Mouse (Mus musculus): ENCODE measurements around the gene Tmem268. TPM values are rescaled to one million over a fixed set of nuclear protein-coding genes. Genes with fewer than 3 reads are reported as not detected.
A peak's percentile ranks its signal among the peaks of the same experiment; 100 is the strongest.

Gene Tmem268
- polyA plus RNA-seq, 1 experiment from 2014 or later: 8.1 TPM

- Histone ChIP-seq H3K9me3 (ENCODE audit: control insufficient read depth, low read length) (no peaks in the 10 kb centered on the region), H3K4me3 (ENCODE audit: low read depth, low read length) (no peak overlapping the region), H3K4me1 (replicated peaks; ENCODE audit: control insufficient read depth, insufficient read depth, low read length) (no peaks in the 10 kb centered on the region), H3K4me2 (ENCODE audit: low read depth, low read length, severe bottlenecking) (no peak overlapping the region), H3K36me3 (ENCODE audit: control insufficient read depth, insufficient read depth, low read length) (no peaks in the 10 kb centered on the region), H3K9ac (ENCODE audit: low read length) (no peak overlapping the region), H3K27me3 (ENCODE audit: control insufficient read depth, insufficient read depth, low read length) (no peaks in the 10 kb centered on the region), H3K27ac (ENCODE audit: low read depth, low read length) (no peak overlapping the region)
- 81% methylated on average over 4 of the region's 4 CpGs for WGBS
- ATAC-seq (replicated peaks; ENCODE audit: low FRiP score) (no peak), DNase-seq (ENCODE audit: low spot score) (no peak)
Measured at GRCm38 (mm10) chr4:63537602-63538001, 21.0 kb upstream of the Tmem268 start.

GRCm38 (mm10) chr4:63542209-63542608 lies 16.4 kb upstream of the Tmem268 start:
- H3K27me3 ChIP-seq (ENCODE audit: control insufficient read depth, insufficient read depth, low read length): no peaks in the 10 kb centered on the region
- 77% methylated on average over 2 of the region's 2 CpGs for WGBS

GRCm38 (mm10) chr4:63543746-63544493 lies 14.7 kb upstream of the Tmem268 start:
- H3K36me3 ChIP-seq (ENCODE audit: control insufficient read depth, insufficient read depth, low read length): no peaks in the 10 kb centered on the region
- ATAC-seq (replicated peaks; ENCODE audit: low FRiP score): peak; percentile 68
- H3K9me3 ChIP-seq (ENCODE audit: control insufficient read depth, low read length): no peaks in the 10 kb centered on the region
- H3K4me3 ChIP-seq (ENCODE audit: low read depth, low read length): peak overlapping the region; percentile 83; the same call in 1 of the 2 replicates
- no peak overlapping the region for H3K9ac ChIP-seq (ENCODE audit: low read length)
- DNase-seq (ENCODE audit: low spot score): no peak
- H3K27me3 ChIP-seq (ENCODE audit: control insufficient read depth, insufficient read depth, low read length): no peaks in the 10 kb centered on the region
- H3K4me1 ChIP-seq (replicated peaks; ENCODE audit: control insufficient read depth, insufficient read depth, low read length): peaks cover 9% of the 10 kb centered on the region
- H3K4me2 ChIP-seq (ENCODE audit: low read depth, low read length, severe bottlenecking): peak overlapping the region; percentile 39; the same call in 1 of the 2 replicates
- no peak overlapping the region for H3K27ac ChIP-seq (ENCODE audit: low read depth, low read length)
- 65% methylated on average over 10 of the region's 10 CpGs for whole genome bisulfite sequencing

More at GRCm38 (mm10) chr4:63542209-63542608, 16.4 kb upstream of the Tmem268 start:
- DNase-seq (ENCODE audit: low spot score): no peak
- Histone ChIP-seq H3K36me3 (ENCODE audit: control insufficient read depth, insufficient read depth, low read length) (no peaks in the 10 kb centered on the region), H3K27ac (ENCODE audit: low read depth, low read length) (no peak overlapping the region), H3K4me2 (ENCODE audit: low read depth, low read length, severe bottlenecking) (no peak overlapping the region), H3K9ac (ENCODE audit: low read length) (no peak overlapping the region), H3K4me1 (replicated peaks; ENCODE audit: control insufficient read depth, insufficient read depth, low read length) (peaks cover 9% of the 10 kb centered on the region), H3K9me3 (ENCODE audit: control insufficient read depth, low read length) (no peaks in the 10 kb centered on the region), H3K4me3 (ENCODE audit: low read depth, low read length) (no peak overlapping the region)
- ATAC-seq (replicated peaks; ENCODE audit: low FRiP score): no peak

- WGBS: under 1% methylated on average over 53 of the region's 57 CpGs
- Histone ChIP-seq H3K4me2 (ENCODE audit: low read depth, low read length, severe bottlenecking) (peak within 1 kb of the TSS; percentile 66), H3K36me3 (ENCODE audit: control insufficient read depth, insufficient read depth, low read length) (no peaks in the 10 kb centered on the region), H3K27me3 (ENCODE audit: control insufficient read depth, insufficient read depth, low read length) (no peaks in the 10 kb centered on the region), H3K4me1 (replicated peaks; ENCODE audit: control insufficient read depth, insufficient read depth, low read length) (peaks cover 9% of the 10 kb centered on the region), H3K9me3 (ENCODE audit: control insufficient read depth, low read length) (no peaks in the 10 kb centered on the region), H3K4me3 (ENCODE audit: low read depth, low read length) (peak within 1 kb of the TSS; percentile 83), H3K27ac (ENCODE audit: low read depth, low read length) (peak within 1 kb of the TSS; percentile 25; the same call in 1 of the 2 replicates), H3K9ac (ENCODE audit: low read length) (peak within 1 kb of the TSS; percentile 92)
- DNase-seq (ENCODE audit: low spot score): peak; percentile 97
- ATAC-seq (replicated peaks; ENCODE audit: low FRiP score): peak; percentile 97
Measured at GRCm38 (mm10) chr4:63544494-63545230, 13.9 kb upstream of the Tmem268 start, which contains the start of gene Atp6v1g1. Gene Atp6v1g1, plus strand, starts transcription at chr4:63544772.

- peaks cover 9% of the 10 kb centered on the region for H3K4me1 ChIP-seq (replicated peaks; ENCODE audit: control insufficient read depth, insufficient read depth, low read length)
- peak overlapping the region; percentile 25; the same call in 1 of the 2 replicates for H3K27ac ChIP-seq (ENCODE audit: low read depth, low read length)
- peak overlapping the region; percentile 92 for H3K9ac ChIP-seq (ENCODE audit: low read length)
- 18% methylated on average over 26 of the region's 26 CpGs for WGBS
- H3K9me3 ChIP-seq (ENCODE audit: control insufficient read depth, low read length): no peaks in the 10 kb centered on the region
- H3K36me3 ChIP-seq (ENCODE audit: control insufficient read depth, insufficient read depth, low read length): no peaks in the 10 kb centered on the region
- ATAC-seq (replicated peaks; ENCODE audit: low FRiP score): no peak
- H3K27me3 ChIP-seq (ENCODE audit: control insufficient read depth, insufficient read depth, low read length): no peaks in the 10 kb centered on the region
- H3K4me3 ChIP-seq (ENCODE audit: low read depth, low read length): peak overlapping the region; percentile 83
- peak overlapping the region; percentile 66 for H3K4me2 ChIP-seq (ENCODE audit: low read depth, low read length, severe bottlenecking)
- DNase-seq (ENCODE audit: low spot score): no peak
Measured at GRCm38 (mm10) chr4:63545231-63545958, 13.2 kb upstream of the Tmem268 start.

GRCm38 (mm10) chr4:63546441-63547055 lies 12.0 kb upstream of the Tmem268 start:
- Histone ChIP-seq H3K4me1 (replicated peaks; ENCODE audit: control insufficient read depth, insufficient read depth, low read length) (peaks cover 9% of the 10 kb centered on the region), H3K36me3 (ENCODE audit: control insufficient read depth, insufficient read depth, low read length) (no peaks in the 10 kb centered on the region; the same call in 1 of the 2 replicates), H3K4me2 (ENCODE audit: low read depth, low read length, severe bottlenecking) (no peak overlapping the region; the same call in 1 of the 2 replicates), H3K4me3 (ENCODE audit: low read depth, low read length) (no peak overlapping the region), H3K27ac (ENCODE audit: low read depth, low read length) (no peak overlapping the region), H3K9me3 (ENCODE audit: control insufficient read depth, low read length) (no peaks in the 10 kb centered on the region), H3K9ac (ENCODE audit: low read length) (no peak overlapping the region; the same call in 1 of the 2 replicates), H3K27me3 (ENCODE audit: control insufficient read depth, insufficient read depth, low read length) (no peaks in the 10 kb centered on the region)
- no peak for ATAC-seq (replicated peaks; ENCODE audit: low FRiP score)
- 88% methylated on average over 6 of the region's 6 CpGs for WGBS
- no peak for DNase-seq (ENCODE audit: low spot score)

GRCm38 (mm10) chr4:63547799-63548198 lies 10.8 kb upstream of the Tmem268 start:
- WGBS: 91% methylated on average over 1 of the region's 1 CpGs
- Histone ChIP-seq H3K9me3 (ENCODE audit: control insufficient read depth, low read length) (no peaks in the 10 kb centered on the region), H3K27me3 (ENCODE audit: control insufficient read depth, insufficient read depth, low read length) (no peaks in the 10 kb centered on the region), H3K4me3 (ENCODE audit: low read depth, low read length) (no peak overlapping the region), H3K4me2 (ENCODE audit: low read depth, low read length, severe bottlenecking) (no peak overlapping the region), H3K36me3 (ENCODE audit: control insufficient read depth, insufficient read depth, low read length) (peaks cover 3% of the 10 kb centered on the region; the same call in 1 of the 2 replicates), H3K4me1 (replicated peaks; ENCODE audit: control insufficient read depth, insufficient read depth, low read length) (peaks cover 9% of the 10 kb centered on the region), H3K27ac (ENCODE audit: low read depth, low read length) (no peak overlapping the region), H3K9ac (ENCODE audit: low read length) (no peak overlapping the region)
- ATAC-seq (replicated peaks; ENCODE audit: low FRiP score) (no peak), DNase-seq (ENCODE audit: low spot score) (no peak)

GRCm38 (mm10) chr4:63548491-63548890 lies 10.1 kb upstream of the Tmem268 start:
- no peak overlapping the region for H3K27ac ChIP-seq (ENCODE audit: low read depth, low read length)
- 92% methylated on average over 3 of the region's 3 CpGs for WGBS
- no peaks in the 10 kb centered on the region for H3K27me3 ChIP-seq (ENCODE audit: control insufficient read depth, insufficient read depth, low read length)
- no peak for ATAC-seq (replicated peaks; ENCODE audit: low FRiP score)
- H3K36me3 ChIP-seq (ENCODE audit: control insufficient read depth, insufficient read depth, low read length): peaks cover 6% of the 10 kb centered on the region; the same call in 1 of the 2 replicates
- no peak overlapping the region for H3K4me2 ChIP-seq (ENCODE audit: low read depth, low read length, severe bottlenecking)
- peaks cover 9% of the 10 kb centered on the region for H3K4me1 ChIP-seq (replicated peaks; ENCODE audit: control insufficient read depth, insufficient read depth, low read length)
- H3K9ac ChIP-seq (ENCODE audit: low read length): no peak overlapping the region
- H3K4me3 ChIP-seq (ENCODE audit: low read depth, low read length): no peak overlapping the region
- no peaks in the 10 kb centered on the region for H3K9me3 ChIP-seq (ENCODE audit: control insufficient read depth, low read length)
- no peak for DNase-seq (ENCODE audit: low spot score)

Measured in forebrain, embryonic 11.5 days (tissue).